Mouse (Mus musculus): Measurements from ENCODE around the gene Slc51b.

Slc51b gene

GRCm38 (mm10) chr9:65422760-65423501 lies at the start of gene Slc51b:
TSS of gene Slc51b (minus strand) at chr9:65422955.
- DNase-seq (ENCODE audit: low read depth, low spot score), result no peak

GRCm38 (mm10) chr9:65467686-65468085 lies 44.9 kb upstream of the Slc51b start:
- no peak for DNase-seq (ENCODE audit: low read depth, low spot score)

- no peak for DNase-seq (ENCODE audit: low read depth, low spot score)
Observed at GRCm38 (mm10) chr9:65465241-65465640, 42.5 kb upstream of the Slc51b start.

GRCm38 (mm10) chr9:65464161-65464560 lies 41.4 kb upstream of the Slc51b start:
- DNase-seq (ENCODE audit: low read depth, low spot score), result no peak

- no peak for DNase-seq (ENCODE audit: low read depth, low spot score)
Observed at GRCm38 (mm10) chr9:65462544-65462943, 39.8 kb upstream of the Slc51b start.

- DNase-seq (ENCODE audit: low read depth, low spot score), result peak; percentile 91
Observed at GRCm38 (mm10) chr9:65460732-65461442, 38.1 kb upstream of the Slc51b start, which contains the start of gene Spg21. TSS of gene Spg21 (plus strand) at chr9:65460947.

GRCm38 (mm10) chr9:65460198-65460597 lies 37.4 kb upstream of the Slc51b start:
- no peak for DNase-seq (ENCODE audit: low read depth, low spot score)

- DNase-seq (ENCODE audit: low read depth, low spot score), result no peak
Observed at GRCm38 (mm10) chr9:65458975-65459374, 36.2 kb upstream of the Slc51b start.

GRCm38 (mm10) chr9:65447951-65448350 lies 25.2 kb upstream of the Slc51b start:
- DNase-seq (ENCODE audit: low read depth, low spot score), result no peak

- DNase-seq (ENCODE audit: low read depth, low spot score), result no peak
Observed at GRCm38 (mm10) chr9:65444692-65445091, 21.9 kb upstream of the Slc51b start.

- DNase-seq (ENCODE audit: low read depth, low spot score), result peak; percentile 93
Observed at GRCm38 (mm10) chr9:65435671-65436301, 13.0 kb upstream of the Slc51b start, which contains the start of gene Mtfmt. TSS of gene Mtfmt (plus strand) at chr9:65435782.

- no peak for DNase-seq (ENCODE audit: low read depth, low spot score)
Observed at GRCm38 (mm10) chr9:65435211-65435610, 12.5 kb upstream of the Slc51b start.

GRCm38 (mm10) chr9:65434140-65434539 lies 11.4 kb upstream of the Slc51b start:
- peak; percentile 26 for DNase-seq (ENCODE audit: low read depth, low spot score)

GRCm38 (mm10) chr9:65432236-65432635 lies 9.5 kb upstream of the Slc51b start:
- DNase-seq (ENCODE audit: low read depth, low spot score), result peak; percentile 76

GRCm38 (mm10) chr9:65430921-65431320 lies 8.2 kb upstream of the Slc51b start:
- no peak for DNase-seq (ENCODE audit: low read depth, low spot score)

- no peak for DNase-seq (ENCODE audit: low read depth, low spot score)
Observed at GRCm38 (mm10) chr9:65430401-65430800, 7.6 kb upstream of the Slc51b start.

GRCm38 (mm10) chr9:65428003-65428402 lies 5.2 kb upstream of the Slc51b start:
- no peak for DNase-seq (ENCODE audit: low read depth, low spot score)

- DNase-seq (ENCODE audit: low read depth, low spot score), result no peak
Observed at GRCm38 (mm10) chr9:65427511-65427910, 4.8 kb upstream of the Slc51b start.

GRCm38 (mm10) chr9:65424393-65424792 lies 1.6 kb upstream of the Slc51b start:
- DNase-seq (ENCODE audit: low read depth, low spot score), result no peak

GRCm38 (mm10) chr9:65419633-65420032 lies 3.1 kb downstream of the Slc51b start:
- DNase-seq (ENCODE audit: low read depth, low spot score), result no peak

- no peak for DNase-seq (ENCODE audit: low read depth, low spot score)
Observed at GRCm38 (mm10) chr9:65417738-65418137, 5.0 kb downstream of the Slc51b start.

- DNase-seq (ENCODE audit: low read depth, low spot score), result no peak
Observed at GRCm38 (mm10) chr9:65411326-65411725, 11.4 kb downstream of the Slc51b start.

Data from embryo, embryonic 11.5 days (tissue).